ENCODE assay signal across 16 mouse cellular contexts in the genomic region with DNA sequence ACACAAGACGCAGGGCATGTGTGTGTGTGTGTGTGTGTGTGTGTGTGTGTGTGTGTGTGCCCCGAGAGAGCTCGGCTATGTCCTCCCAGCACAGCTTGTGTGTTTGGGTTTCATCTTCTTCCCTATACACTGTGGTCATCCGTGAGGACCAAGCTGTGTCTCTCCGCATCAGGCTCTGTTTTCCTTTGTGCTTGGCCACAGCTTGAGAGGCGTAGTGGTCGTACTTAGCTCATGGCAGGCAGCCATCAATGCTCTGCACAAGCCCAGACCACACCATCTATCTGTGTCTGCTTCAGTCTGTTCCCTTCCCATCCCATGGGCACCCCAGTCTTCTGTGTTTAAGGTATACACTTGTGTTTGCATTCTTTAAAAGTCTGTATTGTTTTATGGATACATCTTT. TPM values are rescaled to one million over a fixed set of nuclear protein-coding genes. Genes with fewer than 3 reads are reported as not detected.
A peak's percentile ranks its signal among the peaks of the same experiment; 100 is the strongest.
DNase-seq lines count a peak whose midpoint lies in the region; ATAC-seq and TF ChIP-seq lines count a peak whose summit lies in the region.
"Had no signal": no experiment of that assay in that cellular context is flagged by ENCODE, and none has a peak within 500 bp of the region (broad histone marks: within the 10 kb centered on the region; RNA-seq: fewer than 3 reads in every experiment).

No protein-coding gene starts in this region.

- H3K9me3 ChIP-seq in kidney, postnatal 0 days (replicated peaks; ENCODE audit: low read length): no peaks in the 10 kb centered on the region
- H3K9me3 ChIP-seq: hindbrain, embryonic 12.5 days; liver, embryonic 15.5 days; midbrain, embryonic 10.5 days had no signal

- peak overlapping the region; percentile 42; the same call in 1 of the 2 replicates for H3K27ac ChIP-seq in kidney, postnatal 0 days
- H3K27ac ChIP-seq: hindbrain, embryonic 12.5 days; liver, embryonic 15.5 days; midbrain, embryonic 10.5 days had no signal

- no peak overlapping the region for H3K4me3 ChIP-seq in kidney, postnatal 0 days (replicated peaks; ENCODE audit: low read depth, low read length)
- H3K4me3 ChIP-seq: hindbrain, embryonic 12.5 days; liver, embryonic 15.5 days; midbrain, embryonic 10.5 days had no signal

- H3K36me3 ChIP-seq in kidney, postnatal 0 days (ENCODE audit: insufficient read depth, low read length): peaks cover 3% of the 10 kb centered on the region; the same call in 1 of the 2 replicates
- H3K36me3 ChIP-seq: hindbrain, embryonic 12.5 days; liver, embryonic 15.5 days; midbrain, embryonic 10.5 days had no signal

- peak overlapping the region; percentile 85 for H3K4me2 ChIP-seq in kidney, postnatal 0 days (ENCODE audit: low read length)
- H3K4me2 ChIP-seq: hindbrain, embryonic 12.5 days; liver, embryonic 15.5 days had no signal

- no peaks in the 10 kb centered on the region for H3K27me3 ChIP-seq in kidney, postnatal 0 days (ENCODE audit: insufficient read depth, low read length)
- H3K27me3 ChIP-seq: hindbrain, embryonic 12.5 days had no signal

- peaks cover 25% of the 10 kb centered on the region for H3K4me1 ChIP-seq in kidney, postnatal 0 days (replicated peaks; ENCODE audit: insufficient read depth, low read length)

- WGBS in kidney, postnatal 0 days: 68% methylated on average over 7 of the region's 7 CpGs

- TF ChIP-seq CTCF in kidney, postnatal 0 days (IDR thresholded peaks at IDR 0.05; ENCODE audit: low read depth): no peak

- no peak overlapping the region for H3K9ac ChIP-seq in kidney, postnatal 0 days (ENCODE audit: low read depth, low read length)
- H3K9ac ChIP-seq: forebrain, postnatal 0 days; hindbrain, embryonic 12.5 days; liver, embryonic 15.5 days had no signal

- peak; percentile 76 for DNase-seq in heart, adult 11 months
- DNase-seq in heart, adult 8-10 months (ENCODE audit: low spot score): no peak
- no peak for DNase-seq in kidney, postnatal 0 days (ENCODE audit: low spot score)
- no peak for DNase-seq in kidney, postnatal 4 days
- DNase-seq in spleen, postnatal 10 days (ENCODE audit: low spot score in 2 of 2): peak; percentile 2 to 7
- DNase-seq in spleen, adult 12 weeks (ENCODE audit: low spot score): no peak
- no peak for DNase-seq in retina, embryonic 14.5 days (ENCODE audit: low spot score)
- no peak for DNase-seq in retina, postnatal 1 day
- DNase-seq: adrenal gland, postnatal 36 days; forebrain, postnatal 0 days; gastrocnemius, adult 2 months; spleen, adult 18-20 months had no signal

- no peak for ATAC-seq in kidney, postnatal 0 days (replicated peaks; ENCODE audit: low FRiP score, low read depth)
- ATAC-seq: activated CD4-positive, CD25-positive, alpha-beta regulatory T cell, adult 4 months; forebrain, postnatal 0 days had no signal

RNA-seq across cellular contexts. Expression of a gene that starts 3.0 kb away (rescaled TPM):
- total RNA-seq in heart, adult 8-10 months (2022): 10 to 100 TPM; 30.1 to 36.9 (median 33.7) TPM
- 122 and 123 TPM in 2 replicates for polyA plus RNA-seq in kidney, postnatal 0 days (2015; fragmentation: Nextera tagmentation; extraction: Ambion mirVana)

RNA-seq across cellular contexts. Expression of a gene that starts 18.2 kb away (rescaled TPM):
- total RNA-seq in heart, adult 8-10 months (2022): 10 to 100 TPM; 16.3 to 19.2 (median 17.6) TPM
- polyA plus RNA-seq in kidney, postnatal 0 days (2015; fragmentation: Nextera tagmentation; extraction: Ambion mirVana): 14.3 and 15.2 TPM in 2 replicates

RNA-seq across cellular contexts. Expression of a gene that starts 32.6 kb away (rescaled TPM):
- 1 to 10 TPM; 8.1 to 9.4 (median 8.5) TPM for total RNA-seq in heart, adult 8-10 months (2022)
- polyA plus RNA-seq in kidney, postnatal 0 days (2015; fragmentation: Nextera tagmentation; extraction: Ambion mirVana): 18.8 and 20.9 TPM in 2 replicates

RNA-seq across cellular contexts. Expression of a gene that starts 40.9 kb away (rescaled TPM):
- 10 to 100 TPM; 10.5 to 13.4 (median 12.7) TPM for total RNA-seq in heart, adult 8-10 months (2022)
- polyA plus RNA-seq in kidney, postnatal 0 days (2015; fragmentation: Nextera tagmentation; extraction: Ambion mirVana): 12.9 and 13.8 TPM in 2 replicates

RNA-seq across cellular contexts. Expression of a gene that starts 41.0 kb away (rescaled TPM):
- total RNA-seq in heart, adult 8-10 months (2022): 100 to 1,000 TPM; 220 to 257 (median 236) TPM
- polyA plus RNA-seq in kidney, postnatal 0 days (2015; fragmentation: Nextera tagmentation; extraction: Ambion mirVana): 635 and 680 TPM in 2 replicates

Comparison
In these comparisons a context has a peak if more than half of its experiments do, and no peak if none do; other contexts are left out.
1. DNase-seq: peak in heart, adult 11 months (single experiment) and spleen, postnatal 10 days (2 of 2); none in heart, adult 8-10 months (single experiment), kidney, postnatal 0 days (single experiment), kidney, postnatal 4 days (0 of 2), spleen, adult 12 weeks (single experiment), retina, embryonic 14.5 days (single experiment) and retina, postnatal 1 day (single experiment).